Mouse (Mus musculus): Measurements from ENCODE around the gene Boc.

DNA sequence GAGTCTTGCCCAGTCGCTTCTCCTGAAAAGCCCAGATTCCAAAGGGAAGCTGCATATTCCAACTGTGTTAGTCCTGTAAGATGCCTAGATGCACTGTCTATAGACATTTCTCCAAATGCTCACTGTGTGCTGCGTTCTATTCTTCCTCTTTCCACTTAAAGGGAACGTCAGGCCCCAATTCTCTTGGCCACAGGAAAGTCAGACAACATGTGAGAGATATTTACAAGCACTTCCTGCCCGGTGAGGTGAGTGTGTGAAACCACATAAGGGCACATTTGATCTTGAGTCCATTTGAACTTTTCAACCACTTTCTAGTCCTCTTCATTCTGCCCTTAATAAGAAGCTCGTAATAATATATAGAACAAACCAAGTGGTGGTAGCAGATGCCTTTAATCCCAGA, 50.7 kb downstream of the Boc start:
- TF ChIP-seq POLR2A (IDR thresholded peaks at IDR 0.05; ENCODE audit: low read depth, low read length) (no peak), CTCF (IDR thresholded peaks at IDR 0.05; ENCODE audit: borderline replicate concordance, insufficient read depth, low read length) (no peak)
